ENCODE assay signal across 11 mouse cellular contexts in the genomic region with DNA sequence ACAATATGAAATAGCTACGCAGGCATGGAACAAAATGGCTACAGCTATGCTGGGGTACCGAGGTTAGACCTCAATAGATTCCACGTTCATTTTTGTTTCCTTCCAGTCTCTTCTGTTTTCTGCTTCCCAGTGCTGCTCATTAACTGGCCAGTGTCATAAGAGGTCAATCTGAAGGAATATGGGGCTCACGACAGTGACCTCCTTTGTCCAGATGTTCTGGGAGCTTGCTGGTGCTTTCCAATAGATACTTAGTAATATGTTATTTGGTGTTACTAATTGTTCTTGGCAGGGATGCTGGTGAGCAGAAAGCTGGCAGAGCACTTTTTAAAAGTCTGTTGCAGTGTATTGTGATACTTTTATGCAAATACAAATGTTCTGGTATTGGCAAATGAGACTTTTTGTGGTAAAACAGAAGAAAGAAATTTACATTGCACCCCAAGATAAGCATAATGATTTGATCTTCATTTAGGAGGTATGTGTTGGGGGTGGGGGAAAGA.
A peak's percentile ranks its signal among the peaks of the same experiment; 100 is the strongest.
DNase-seq lines count a peak whose midpoint lies in the region; ATAC-seq and TF ChIP-seq lines count a peak whose summit lies in the region.
"Had no signal": no experiment of that assay in that cellular context is flagged by ENCODE, and none has a peak within 500 bp of the region (broad histone marks: within the 10 kb centered on the region; RNA-seq: fewer than 3 reads in every experiment).

No protein-coding gene starts in this region.

- H3K9me3 ChIP-seq in forebrain, embryonic 14.5 days (replicated peaks; ENCODE audit: control insufficient read depth, low read length), result no peaks in the 10 kb centered on the region; the same call in 1 of the 2 replicates

- H3K4me1 ChIP-seq in forebrain, embryonic 14.5 days (ENCODE audit: control insufficient read depth, insufficient read depth, low read length), result peaks cover 6% of the 10 kb centered on the region

- no peak overlapping the region for H3K4me2 ChIP-seq in forebrain, embryonic 14.5 days (ENCODE audit: low read length)
- H3K4me2 ChIP-seq: midbrain, embryonic 12.5 days had no signal

- H3K27ac ChIP-seq in forebrain, embryonic 14.5 days (ENCODE audit: low read depth, low read length), result peak overlapping the region; percentile 50; the same call in 1 of the 2 replicates
- H3K27ac ChIP-seq in layer of hippocampus, adult 2 months, result peak overlapping the region; percentile 87
- H3K27ac ChIP-seq: midbrain, embryonic 12.5 days had no signal

- no peak overlapping the region for H3K4me3 ChIP-seq in forebrain, embryonic 14.5 days (ENCODE audit: low read depth, low read length)
- H3K4me3 ChIP-seq in layer of hippocampus, adult 2 months, result no peak overlapping the region
- H3K4me3 ChIP-seq: midbrain, embryonic 12.5 days had no signal

- TF ChIP-seq CTCF in layer of hippocampus, adult 2 months (conservative IDR thresholded peaks at IDR 0.05), result no peak

- no peaks in the 10 kb centered on the region for H3K27me3 ChIP-seq in forebrain, embryonic 14.5 days (replicated peaks; ENCODE audit: control insufficient read depth, insufficient read depth, low read length)
- H3K27me3 ChIP-seq: midbrain, embryonic 12.5 days had no signal

- no peak overlapping the region for H3K9ac ChIP-seq in forebrain, embryonic 14.5 days (ENCODE audit: low read length)
- H3K9ac ChIP-seq: midbrain, embryonic 12.5 days had no signal

- H3K36me3 ChIP-seq in forebrain, embryonic 14.5 days (ENCODE audit: control insufficient read depth, insufficient read depth, low read length), result no peaks in the 10 kb centered on the region
- H3K36me3 ChIP-seq: midbrain, embryonic 12.5 days had no signal

- DNase-seq in heart, adult 11 months, result peak; percentile 93
- no peak for DNase-seq in heart, postnatal 4 days
- DNase-seq in lung, postnatal 10 days, result peak; percentile 24
- no peak for DNase-seq in lung, postnatal 4 days
- no peak for DNase-seq in forebrain, embryonic 14.5 days (ENCODE audit: low spot score)
- peak in 1 of 2 experiments; percentile 50 for DNase-seq in layer of hippocampus, adult 2 months (ENCODE audit: low spot score in 2 of 2)
- DNase-seq in urinary bladder, postnatal 36 days (ENCODE audit: low spot score in 2 of 2), result no peak
- DNase-seq in urinary bladder, adult 2 months (ENCODE audit: low spot score), result no peak
- DNase-seq: right cerebral cortex, postnatal 14 days; thymus, postnatal 14 days had no signal

- peak; percentile 47 for ATAC-seq in forebrain, embryonic 14.5 days

- WGBS in forebrain, embryonic 14.5 days, result 41% methylated on average over 4 of the region's 4 CpGs

Comparison
In these comparisons a context has a peak if more than half of its experiments do, and no peak if none do; other contexts are left out.
1. DNase-seq: peak in heart, adult 11 months (single experiment) and lung, postnatal 10 days (single experiment); none in heart, postnatal 4 days (single experiment), lung, postnatal 4 days (0 of 2), forebrain, embryonic 14.5 days (single experiment), urinary bladder, postnatal 36 days (0 of 2) and urinary bladder, adult 2 months (single experiment).